Mouse (Mus musculus): ENCODE data around the gene Kcna6. TPM values are rescaled to one million over a fixed set of nuclear protein-coding genes. Genes with fewer than 3 reads are reported as not detected.

Kcna6 gene
- polyA plus RNA-seq (2015; fragmentation: Nextera tagmentation; extraction: Ambion mirVana): 26.0 and 31.1 TPM in 2 replicates

GRCm38 (mm10) chr6:126740211-126741142, at the start of gene Kcna6:
Gene Kcna6, minus strand, starts transcription at chr6:126740674.

Other genes starting within 250 kb of the Kcna6 start
- 5.1 and 6.0 TPM in 2 replicates for gene Kcna5, start 205.3 kb downstream of the Kcna6 start, polyA plus RNA-seq (2015; fragmentation: Nextera tagmentation; extraction: Ambion mirVana)
- gene Kcna1, start 94.3 kb downstream of the Kcna6 start, polyA plus RNA-seq (2015; fragmentation: Nextera tagmentation; extraction: Ambion mirVana): 11.8 and 12.3 TPM in 2 replicates
- 242 and 262 TPM in 2 replicates for gene Ndufa9, start 108.5 kb upstream of the Kcna6 start, polyA plus RNA-seq (2015; fragmentation: Nextera tagmentation; extraction: Ambion mirVana)
- 0.10 TPM in 1 of 2 replicates, not detected in the other for gene Akap3, start 112.4 kb upstream of the Kcna6 start, polyA plus RNA-seq (2015; fragmentation: Nextera tagmentation; extraction: Ambion mirVana)
- 0.19 and 0.29 TPM in 2 replicates for gene Dyrk4, start 181.2 kb upstream of the Kcna6 start, polyA plus RNA-seq (2015; fragmentation: Nextera tagmentation; extraction: Ambion mirVana)
- gene Rad51ap1, start 198.9 kb upstream of the Kcna6 start, polyA plus RNA-seq (2015; fragmentation: Nextera tagmentation; extraction: Ambion mirVana): 6.1 and 9.2 TPM in 2 replicates
- gene D6Wsu163e, start 199.3 kb upstream of the Kcna6 start, polyA plus RNA-seq (2015; fragmentation: Nextera tagmentation; extraction: Ambion mirVana): 27.6 and 32.8 TPM in 2 replicates

Data from neural tube, postnatal 0 days (tissue).